Mouse (Mus musculus): ENCODE data around the gene D130052B06Rik. TPM values are rescaled to one million over a fixed set of nuclear protein-coding genes. Genes with fewer than 3 reads are reported as not detected.

D130052B06Rik gene
- total and polyA plus RNA-seq, 2 experiments: not detected

- Histone ChIP-seq H3K27ac (replicated peaks; ENCODE audit: insufficient read depth, low read depth, low read length) (no peak overlapping the region), H3K4me1 (ENCODE audit: control insufficient read depth, insufficient read depth, low read length) (no peaks in the 10 kb centered on the region), H3K36me3 (ENCODE audit: control insufficient read depth, insufficient read depth, low read length) (no peaks in the 10 kb centered on the region), H3K4me3 (ENCODE audit: insufficient read depth, low read depth, low read length) (no peak overlapping the region), H3K27me3 (ENCODE audit: control insufficient read depth, insufficient read depth, low read length) (no peaks in the 10 kb centered on the region), H3K9ac (ENCODE audit: low read depth, low read length) (no peak overlapping the region), H3K79me2 (ENCODE audit: control insufficient read depth, insufficient read depth, low read length) (no peaks in the 10 kb centered on the region)
- DNase-seq (ENCODE audit: extremely low read depth, low read depth, low spot score): no peak
- TF ChIP-seq POLR2A (IDR thresholded peaks at IDR 0.05; ENCODE audit: extremely low read depth, insufficient read depth, low read length) (no peak), CTCF (IDR thresholded peaks at IDR 0.05; ENCODE audit: low read depth, low read length) (no peak)
- 66% methylated on average over 2 of the region's 2 CpGs for WGBS
Observed at GRCm38 (mm10) chr11:33654485-33654884, 55.4 kb downstream of the D130052B06Rik start.

DNA sequence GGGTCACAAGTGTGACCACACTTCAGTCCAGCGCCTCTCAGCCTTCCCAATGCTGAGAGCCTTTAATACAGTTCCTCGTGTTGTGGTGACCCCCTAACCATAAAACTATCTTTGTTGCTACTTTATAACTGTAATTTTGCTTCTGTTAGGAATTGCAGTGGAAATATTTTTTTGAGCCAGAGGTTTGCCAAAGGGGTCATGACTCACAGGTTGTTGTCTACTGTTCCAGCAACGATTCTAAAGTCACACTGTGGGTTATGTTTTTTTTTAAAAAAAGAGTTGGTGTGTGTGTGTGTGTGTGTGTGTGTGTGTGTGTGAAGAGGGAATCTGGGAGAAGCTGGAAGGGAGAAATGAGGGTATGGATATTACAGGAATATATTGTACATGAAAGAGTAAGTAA lies 56.1 kb downstream of the D130052B06Rik start:
- Histone ChIP-seq H3K27ac (replicated peaks; ENCODE audit: insufficient read depth, low read depth, low read length) (no peak overlapping the region), H3K4me1 (ENCODE audit: control insufficient read depth, insufficient read depth, low read length) (no peaks in the 10 kb centered on the region), H3K36me3 (ENCODE audit: control insufficient read depth, insufficient read depth, low read length) (no peaks in the 10 kb centered on the region), H3K79me2 (ENCODE audit: control insufficient read depth, insufficient read depth, low read length) (no peaks in the 10 kb centered on the region), H3K27me3 (ENCODE audit: control insufficient read depth, insufficient read depth, low read length) (no peaks in the 10 kb centered on the region), H3K9ac (ENCODE audit: low read depth, low read length) (no peak overlapping the region), H3K4me3 (ENCODE audit: insufficient read depth, low read depth, low read length) (no peak overlapping the region)
- DNase-seq (ENCODE audit: extremely low read depth, low read depth, low spot score): no peak
- TF ChIP-seq CTCF (IDR thresholded peaks at IDR 0.05; ENCODE audit: low read depth, low read length) (no peak), POLR2A (IDR thresholded peaks at IDR 0.05; ENCODE audit: extremely low read depth, insufficient read depth, low read length) (no peak)
- 61% methylated on average over 3 of the region's 3 CpGs for WGBS

GRCm38 (mm10) chr11:33655861-33656593 lies 56.9 kb downstream of the D130052B06Rik start:
- no peak overlapping the region for H3K9ac ChIP-seq (ENCODE audit: low read depth, low read length)
- DNase-seq (ENCODE audit: extremely low read depth, low read depth, low spot score): no peak
- no peaks in the 10 kb centered on the region for H3K36me3 ChIP-seq (ENCODE audit: control insufficient read depth, insufficient read depth, low read length)
- no peaks in the 10 kb centered on the region for H3K27me3 ChIP-seq (ENCODE audit: control insufficient read depth, insufficient read depth, low read length)
- H3K79me2 ChIP-seq (ENCODE audit: control insufficient read depth, insufficient read depth, low read length): no peaks in the 10 kb centered on the region
- no peak overlapping the region for H3K27ac ChIP-seq (replicated peaks; ENCODE audit: insufficient read depth, low read depth, low read length)
- no peak for TF ChIP-seq POLR2A (IDR thresholded peaks at IDR 0.05; ENCODE audit: extremely low read depth, insufficient read depth, low read length)
- TF ChIP-seq CTCF (IDR thresholded peaks at IDR 0.05; ENCODE audit: low read depth, low read length): no peak
- WGBS: 67% methylated on average over 7 of the region's 7 CpGs
- H3K4me3 ChIP-seq (ENCODE audit: insufficient read depth, low read depth, low read length): no peak overlapping the region
- no peaks in the 10 kb centered on the region for H3K4me1 ChIP-seq (ENCODE audit: control insufficient read depth, insufficient read depth, low read length)

DNA sequence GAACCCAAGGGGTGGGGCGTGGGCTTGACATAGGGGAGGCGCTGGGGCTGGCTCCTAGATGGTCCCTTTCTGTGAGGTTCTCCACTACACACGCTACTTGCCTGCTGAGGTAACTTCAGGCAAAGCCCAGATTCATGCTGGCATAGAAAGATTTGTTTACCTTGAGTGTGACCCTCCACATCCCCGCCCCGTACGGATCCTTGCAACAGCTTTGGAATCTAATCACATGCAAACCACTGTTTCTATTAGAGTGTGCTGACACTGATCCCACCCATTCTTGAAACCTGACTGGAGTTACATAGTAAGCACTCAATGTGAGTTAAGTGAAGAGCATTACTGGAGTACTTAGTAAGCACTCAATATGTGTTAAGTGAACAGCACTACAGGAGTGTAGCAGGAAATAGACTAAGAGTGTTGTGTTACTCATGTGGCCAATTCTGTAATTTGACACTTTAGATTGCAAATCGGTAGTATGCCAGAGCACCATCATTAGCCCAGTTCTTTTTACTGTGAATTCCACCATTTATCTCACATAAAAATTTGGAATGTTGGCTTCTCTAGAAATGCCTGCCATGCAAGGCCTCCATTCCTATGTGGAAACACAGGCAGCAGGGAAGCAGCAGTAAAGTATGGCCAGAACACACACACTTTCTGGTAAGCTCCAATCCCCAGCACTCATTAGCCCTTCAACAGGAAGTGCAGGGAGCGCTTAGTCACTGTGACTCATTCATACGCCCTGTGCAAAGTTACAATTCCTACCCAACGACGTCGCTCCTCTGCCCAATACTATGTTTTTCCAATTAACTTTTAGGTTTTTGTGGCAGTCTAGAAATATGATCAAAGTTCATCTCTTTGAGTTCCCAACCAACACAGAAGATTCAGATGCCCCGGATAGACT lies 61.2 kb downstream of the D130052B06Rik start:
- H3K4me3 ChIP-seq (ENCODE audit: insufficient read depth, low read depth, low read length): no peak overlapping the region
- no peak overlapping the region for H3K27ac ChIP-seq (replicated peaks; ENCODE audit: insufficient read depth, low read depth, low read length)
- H3K36me3 ChIP-seq (ENCODE audit: control insufficient read depth, insufficient read depth, low read length): no peaks in the 10 kb centered on the region
- no peak for DNase-seq (ENCODE audit: extremely low read depth, low read depth, low spot score)
- no peaks in the 10 kb centered on the region for H3K4me1 ChIP-seq (ENCODE audit: control insufficient read depth, insufficient read depth, low read length)
- H3K27me3 ChIP-seq (ENCODE audit: control insufficient read depth, insufficient read depth, low read length): no peaks in the 10 kb centered on the region
- no peak overlapping the region for H3K9ac ChIP-seq (ENCODE audit: low read depth, low read length)
- WGBS: 74% methylated on average over 13 of the region's 13 CpGs
- H3K79me2 ChIP-seq (ENCODE audit: control insufficient read depth, insufficient read depth, low read length): no peaks in the 10 kb centered on the region
- TF ChIP-seq POLR2A (IDR thresholded peaks at IDR 0.05; ENCODE audit: extremely low read depth, insufficient read depth, low read length) (no peak), CTCF (IDR thresholded peaks at IDR 0.05; ENCODE audit: low read depth, low read length) (no peak)

DNA sequence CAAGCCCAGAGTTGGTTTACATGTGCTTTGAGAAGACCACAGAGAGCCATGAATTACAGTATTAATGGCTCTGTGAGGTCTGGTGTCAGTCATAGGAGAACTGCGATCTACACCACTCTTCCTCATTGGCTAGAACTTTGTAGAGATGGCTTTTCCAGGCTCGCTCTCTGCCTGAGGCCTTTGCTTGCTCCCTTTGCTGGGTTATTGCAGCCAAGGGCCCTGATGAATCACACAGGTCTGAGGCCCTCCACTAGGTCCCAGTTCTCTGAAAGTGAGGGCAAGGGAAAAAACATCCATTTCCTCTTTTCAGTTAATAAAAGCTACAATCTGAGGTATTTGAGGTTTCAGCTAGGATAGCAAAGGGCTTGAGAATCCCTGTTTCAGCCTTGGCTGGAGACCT lies 64.5 kb downstream of the D130052B06Rik start:
- H3K36me3 ChIP-seq (ENCODE audit: control insufficient read depth, insufficient read depth, low read length): no peaks in the 10 kb centered on the region
- WGBS: 78% methylated on average over 2 of the region's 2 CpGs
- no peaks in the 10 kb centered on the region for H3K27me3 ChIP-seq (ENCODE audit: control insufficient read depth, insufficient read depth, low read length)
- H3K79me2 ChIP-seq (ENCODE audit: control insufficient read depth, insufficient read depth, low read length): no peaks in the 10 kb centered on the region
- H3K9ac ChIP-seq (ENCODE audit: low read depth, low read length): no peak overlapping the region
- H3K4me3 ChIP-seq (ENCODE audit: insufficient read depth, low read depth, low read length): no peak overlapping the region
- H3K4me1 ChIP-seq (ENCODE audit: control insufficient read depth, insufficient read depth, low read length): no peaks in the 10 kb centered on the region
- TF ChIP-seq CTCF (IDR thresholded peaks at IDR 0.05; ENCODE audit: low read depth, low read length) (no peak), POLR2A (IDR thresholded peaks at IDR 0.05; ENCODE audit: extremely low read depth, insufficient read depth, low read length) (no peak)
- no peak overlapping the region for H3K27ac ChIP-seq (replicated peaks; ENCODE audit: insufficient read depth, low read depth, low read length)
- DNase-seq (ENCODE audit: extremely low read depth, low read depth, low spot score): no peak

Data from liver, adult 2 months (tissue).